Mouse (Mus musculus): ENCODE measurements around the gene Atp5j. TPM values are rescaled to one million over a fixed set of nuclear protein-coding genes. Genes with fewer than 3 reads are reported as not detected.
A peak's percentile ranks its signal among the peaks of the same experiment; 100 is the strongest.

Atp5j gene
- polyA plus RNA-seq, 1 experiment from 2014 or later = 863 TPM

DNA sequence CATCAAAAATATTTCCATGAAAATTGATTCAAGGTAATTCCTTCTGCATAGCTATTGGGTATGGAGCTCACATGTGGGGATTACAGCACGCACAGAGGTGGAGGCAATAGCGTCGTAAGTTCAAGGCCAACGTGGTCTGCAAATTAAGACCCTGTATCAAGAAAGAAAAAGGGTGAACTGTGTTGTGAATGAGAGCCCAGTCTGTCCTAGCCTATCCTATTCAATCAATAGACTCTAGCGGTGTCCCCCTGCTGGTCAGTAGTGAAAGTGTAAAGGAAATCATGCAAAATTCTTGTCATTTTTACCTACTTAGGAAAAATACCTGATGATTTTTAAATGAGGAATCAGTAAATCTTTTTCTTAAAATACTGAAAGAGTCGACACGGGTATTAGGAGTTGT lies 18.0 kb downstream of the Atp5j start:
- Histone ChIP-seq H3K4me2 (ENCODE audit: low read depth, low read length) (no peak overlapping the region), H3K27me3 (ENCODE audit: control insufficient read depth, insufficient read depth, low read length) (no peaks in the 10 kb centered on the region), H3K4me3 (ENCODE audit: low read depth, low read length) (no peak overlapping the region), H3K9me3 (ENCODE audit: control insufficient read depth, low read length) (no peaks in the 10 kb centered on the region), H3K27ac (ENCODE audit: low read depth, low read length) (no peak overlapping the region), H3K36me3 (ENCODE audit: control insufficient read depth, insufficient read depth, low read length) (no peaks in the 10 kb centered on the region), H3K9ac (replicated peaks; ENCODE audit: low read depth, low read length) (no peak overlapping the region), H3K4me1 (ENCODE audit: control insufficient read depth, insufficient read depth, low read length) (no peaks in the 10 kb centered on the region)
- ATAC-seq (ENCODE audit: low read depth) = peak; percentile 85
- WGBS = 42% methylated on average over 7 of the region's 7 CpGs

GRCm38 (mm10) chr16:84814511-84814910 lies 20.9 kb downstream of the Atp5j start:
- H3K4me2 ChIP-seq (ENCODE audit: low read depth, low read length) = no peak overlapping the region
- no peak overlapping the region for H3K4me3 ChIP-seq (ENCODE audit: low read depth, low read length)
- H3K27me3 ChIP-seq (ENCODE audit: control insufficient read depth, insufficient read depth, low read length) = no peaks in the 10 kb centered on the region
- no peak overlapping the region for H3K9ac ChIP-seq (replicated peaks; ENCODE audit: low read depth, low read length)
- no peaks in the 10 kb centered on the region for H3K4me1 ChIP-seq (ENCODE audit: control insufficient read depth, insufficient read depth, low read length)
- no peaks in the 10 kb centered on the region for H3K36me3 ChIP-seq (ENCODE audit: control insufficient read depth, insufficient read depth, low read length)
- 88% methylated on average over 8 of the region's 8 CpGs for WGBS
- no peak overlapping the region for H3K27ac ChIP-seq (ENCODE audit: low read depth, low read length)
- no peak for ATAC-seq (ENCODE audit: low read depth)
- H3K9me3 ChIP-seq (ENCODE audit: control insufficient read depth, low read length) = no peaks in the 10 kb centered on the region

DNA sequence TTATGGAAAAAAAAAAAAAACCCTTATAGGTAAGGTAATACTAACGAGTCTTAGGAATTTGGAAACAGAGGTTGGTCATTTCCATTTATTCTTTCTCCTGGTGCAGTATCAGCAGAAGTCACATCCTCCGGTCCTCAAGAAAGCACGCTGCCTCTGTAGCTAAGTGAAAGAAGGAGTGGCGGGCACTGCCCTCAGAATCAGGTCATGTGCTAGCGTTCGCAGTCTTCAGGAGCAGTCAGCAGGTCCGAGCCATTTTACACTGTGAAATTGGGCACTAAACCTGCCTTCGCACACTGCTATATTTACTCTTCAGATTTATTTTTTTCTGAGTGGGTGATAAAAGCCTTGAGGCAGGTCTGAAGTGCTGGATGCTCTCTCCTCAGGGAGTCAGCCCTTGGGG lies 21.6 kb downstream of the Atp5j start:
- no peak overlapping the region for H3K9ac ChIP-seq (replicated peaks; ENCODE audit: low read depth, low read length)
- no peaks in the 10 kb centered on the region for H3K27me3 ChIP-seq (ENCODE audit: control insufficient read depth, insufficient read depth, low read length)
- H3K4me3 ChIP-seq (ENCODE audit: low read depth, low read length) = no peak overlapping the region
- no peak overlapping the region for H3K4me2 ChIP-seq (ENCODE audit: low read depth, low read length)
- H3K27ac ChIP-seq (ENCODE audit: low read depth, low read length) = no peak overlapping the region
- 84% methylated on average over 8 of the region's 8 CpGs for WGBS
- H3K4me1 ChIP-seq (ENCODE audit: control insufficient read depth, insufficient read depth, low read length) = no peaks in the 10 kb centered on the region
- H3K36me3 ChIP-seq (ENCODE audit: control insufficient read depth, insufficient read depth, low read length) = no peaks in the 10 kb centered on the region
- no peak for ATAC-seq (ENCODE audit: low read depth)
- H3K9me3 ChIP-seq (ENCODE audit: control insufficient read depth, low read length) = no peaks in the 10 kb centered on the region

GRCm38 (mm10) chr16:84810254-84810653 lies 25.2 kb downstream of the Atp5j start:
- Histone ChIP-seq H3K27ac (ENCODE audit: low read depth, low read length) (no peak overlapping the region), H3K36me3 (ENCODE audit: control insufficient read depth, insufficient read depth, low read length) (no peaks in the 10 kb centered on the region), H3K9ac (replicated peaks; ENCODE audit: low read depth, low read length) (no peak overlapping the region), H3K4me2 (ENCODE audit: low read depth, low read length) (no peak overlapping the region), H3K27me3 (ENCODE audit: control insufficient read depth, insufficient read depth, low read length) (no peaks in the 10 kb centered on the region), H3K4me1 (ENCODE audit: control insufficient read depth, insufficient read depth, low read length) (no peaks in the 10 kb centered on the region), H3K4me3 (ENCODE audit: low read depth, low read length) (no peak overlapping the region), H3K9me3 (ENCODE audit: control insufficient read depth, low read length) (no peaks in the 10 kb centered on the region)
- ATAC-seq (ENCODE audit: low read depth) = no peak
- WGBS = 94% methylated on average over 1 of the region's 1 CpGs

GRCm38 (mm10) chr16:84807874-84808273 lies 27.6 kb downstream of the Atp5j start:
- Histone ChIP-seq H3K36me3 (ENCODE audit: control insufficient read depth, insufficient read depth, low read length) (no peaks in the 10 kb centered on the region), H3K9me3 (ENCODE audit: control insufficient read depth, low read length) (no peaks in the 10 kb centered on the region), H3K27me3 (ENCODE audit: control insufficient read depth, insufficient read depth, low read length) (no peaks in the 10 kb centered on the region), H3K4me1 (ENCODE audit: control insufficient read depth, insufficient read depth, low read length) (no peaks in the 10 kb centered on the region), H3K4me3 (ENCODE audit: low read depth, low read length) (no peak overlapping the region), H3K9ac (replicated peaks; ENCODE audit: low read depth, low read length) (no peak overlapping the region), H3K27ac (ENCODE audit: low read depth, low read length) (no peak overlapping the region), H3K4me2 (ENCODE audit: low read depth, low read length) (no peak overlapping the region)
- no peak for ATAC-seq (ENCODE audit: low read depth)
- 93% methylated on average over 7 of the region's 7 CpGs for WGBS

- Histone ChIP-seq H3K4me1 (ENCODE audit: control insufficient read depth, insufficient read depth, low read length) (no peaks in the 10 kb centered on the region), H3K36me3 (ENCODE audit: control insufficient read depth, insufficient read depth, low read length) (no peaks in the 10 kb centered on the region), H3K4me3 (ENCODE audit: low read depth, low read length) (no peak overlapping the region), H3K9me3 (ENCODE audit: control insufficient read depth, low read length) (no peaks in the 10 kb centered on the region), H3K27me3 (ENCODE audit: control insufficient read depth, insufficient read depth, low read length) (no peaks in the 10 kb centered on the region), H3K27ac (ENCODE audit: low read depth, low read length) (no peak overlapping the region), H3K4me2 (ENCODE audit: low read depth, low read length) (no peak overlapping the region), H3K9ac (replicated peaks; ENCODE audit: low read depth, low read length) (no peak overlapping the region)
- 95% methylated on average over 3 of the region's 3 CpGs for WGBS
- ATAC-seq (ENCODE audit: low read depth) = no peak
These were observed 29.2 kb downstream of the Atp5j start for GRCm38 (mm10) chr16:84806175-84806574.

DNA sequence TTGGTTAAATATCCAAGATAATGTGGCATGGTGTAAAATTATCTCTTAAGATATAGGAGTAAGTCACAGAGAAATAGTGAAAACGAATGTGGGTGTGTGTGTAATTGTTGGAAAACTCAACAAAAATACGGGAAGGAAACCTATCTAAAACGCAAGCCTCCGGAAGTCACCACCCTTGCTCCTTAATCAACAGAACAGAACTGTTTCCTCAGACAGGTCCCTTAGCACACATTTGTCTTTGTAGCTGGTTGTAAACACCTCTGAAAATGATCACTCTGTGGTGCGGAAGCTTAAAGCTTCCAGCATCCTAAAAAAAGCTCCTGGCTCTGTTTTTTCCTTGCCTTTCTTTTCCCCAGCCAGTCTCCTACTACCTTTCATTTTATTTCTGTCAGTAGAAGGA lies 30.6 kb downstream of the Atp5j start:
- WGBS = 75% methylated on average over 5 of the region's 5 CpGs
- ATAC-seq (ENCODE audit: low read depth) = no peak
- Histone ChIP-seq H3K9ac (replicated peaks; ENCODE audit: low read depth, low read length) (no peak overlapping the region), H3K4me3 (ENCODE audit: low read depth, low read length) (no peak overlapping the region), H3K4me1 (ENCODE audit: control insufficient read depth, insufficient read depth, low read length) (no peaks in the 10 kb centered on the region), H3K27ac (ENCODE audit: low read depth, low read length) (no peak overlapping the region), H3K36me3 (ENCODE audit: control insufficient read depth, insufficient read depth, low read length) (no peaks in the 10 kb centered on the region), H3K27me3 (ENCODE audit: control insufficient read depth, insufficient read depth, low read length) (no peaks in the 10 kb centered on the region), H3K4me2 (ENCODE audit: low read depth, low read length) (no peak overlapping the region), H3K9me3 (ENCODE audit: control insufficient read depth, low read length) (no peaks in the 10 kb centered on the region)

DNA sequence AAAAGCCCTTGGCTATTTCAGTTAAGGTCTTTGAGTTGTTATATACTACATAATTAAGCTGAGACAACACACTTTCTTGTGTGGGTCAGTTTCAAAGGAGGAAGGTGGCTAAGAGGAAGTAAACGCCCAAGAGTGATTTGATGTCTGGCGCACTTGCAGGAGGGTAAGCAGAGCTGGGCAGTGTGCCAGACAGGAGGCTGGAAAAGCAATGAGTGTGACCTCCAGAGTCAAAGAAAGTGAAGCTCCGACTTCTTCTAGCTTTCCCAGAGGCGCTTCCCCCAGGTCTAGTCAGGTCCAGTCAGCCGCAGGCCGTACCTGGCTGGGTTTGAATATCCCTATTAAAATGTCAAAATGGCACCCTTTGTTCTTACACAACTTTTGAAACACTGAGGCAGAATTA lies 33.2 kb downstream of the Atp5j start:
- ATAC-seq (ENCODE audit: low read depth) = peak; percentile 38; the same call in 1 of the 2 replicates
- H3K9me3 ChIP-seq (ENCODE audit: control insufficient read depth, low read length) = no peaks in the 10 kb centered on the region
- no peak overlapping the region for H3K4me3 ChIP-seq (ENCODE audit: low read depth, low read length)
- no peaks in the 10 kb centered on the region for H3K36me3 ChIP-seq (ENCODE audit: control insufficient read depth, insufficient read depth, low read length)
- no peaks in the 10 kb centered on the region for H3K27me3 ChIP-seq (ENCODE audit: control insufficient read depth, insufficient read depth, low read length)
- no peaks in the 10 kb centered on the region for H3K4me1 ChIP-seq (ENCODE audit: control insufficient read depth, insufficient read depth, low read length)
- no peak overlapping the region for H3K9ac ChIP-seq (replicated peaks; ENCODE audit: low read depth, low read length)
- no peak overlapping the region for H3K27ac ChIP-seq (ENCODE audit: low read depth, low read length)
- no peak overlapping the region for H3K4me2 ChIP-seq (ENCODE audit: low read depth, low read length)
- WGBS = 75% methylated on average over 6 of the region's 6 CpGs

GRCm38 (mm10) chr16:84800038-84800437 lies 35.4 kb downstream of the Atp5j start:
- Histone ChIP-seq H3K4me2 (ENCODE audit: low read depth, low read length) (no peak overlapping the region), H3K4me3 (ENCODE audit: low read depth, low read length) (no peak overlapping the region), H3K27ac (ENCODE audit: low read depth, low read length) (no peak overlapping the region), H3K27me3 (ENCODE audit: control insufficient read depth, insufficient read depth, low read length) (no peaks in the 10 kb centered on the region), H3K36me3 (ENCODE audit: control insufficient read depth, insufficient read depth, low read length) (no peaks in the 10 kb centered on the region), H3K9ac (replicated peaks; ENCODE audit: low read depth, low read length) (no peak overlapping the region), H3K9me3 (ENCODE audit: control insufficient read depth, low read length) (no peaks in the 10 kb centered on the region), H3K4me1 (ENCODE audit: control insufficient read depth, insufficient read depth, low read length) (no peaks in the 10 kb centered on the region)
- ATAC-seq (ENCODE audit: low read depth) = no peak
- WGBS = 94% methylated on average over 1 of the region's 2 CpGs

- H3K36me3 ChIP-seq (ENCODE audit: control insufficient read depth, insufficient read depth, low read length) = no peaks in the 10 kb centered on the region
- no peaks in the 10 kb centered on the region for H3K4me1 ChIP-seq (ENCODE audit: control insufficient read depth, insufficient read depth, low read length)
- no peaks in the 10 kb centered on the region for H3K27me3 ChIP-seq (ENCODE audit: control insufficient read depth, insufficient read depth, low read length)
- H3K9me3 ChIP-seq (ENCODE audit: control insufficient read depth, low read length) = no peaks in the 10 kb centered on the region
- no peak overlapping the region for H3K9ac ChIP-seq (replicated peaks; ENCODE audit: low read depth, low read length)
- WGBS = 61% methylated on average over 9 of the region's 9 CpGs
- H3K4me2 ChIP-seq (ENCODE audit: low read depth, low read length) = no peak overlapping the region
- ATAC-seq (ENCODE audit: low read depth) = no peak
- H3K27ac ChIP-seq (ENCODE audit: low read depth, low read length) = no peak overlapping the region
- H3K4me3 ChIP-seq (ENCODE audit: low read depth, low read length) = no peak overlapping the region
These were observed 38.7 kb downstream of the Atp5j start for GRCm38 (mm10) chr16:84796678-84797077.
